Mouse (Mus musculus): ENCODE data around the gene Amotl1. TPM values are rescaled to one million over a fixed set of nuclear protein-coding genes. Genes with fewer than 3 reads are reported as not detected.

Gene Amotl1
- polyA plus RNA-seq, 1 experiment from 2014 or later: 17.8 TPM

- peaks cover 57% of the 10 kb centered on the region for H3K36me3 ChIP-seq (ENCODE audit: control insufficient read depth, insufficient read depth)
- H3K4me3 ChIP-seq (ENCODE audit: low read length): no peak overlapping the region
- no peak overlapping the region for H3K9ac ChIP-seq (ENCODE audit: low read length)
- H3K27ac ChIP-seq (ENCODE audit: low read length): no peak overlapping the region
- H3K4me1 ChIP-seq (ENCODE audit: control insufficient read depth, insufficient read depth, low read length): no peaks in the 10 kb centered on the region
- H3K4me2 ChIP-seq (ENCODE audit: low read depth, low read length): no peak overlapping the region
- no peaks in the 10 kb centered on the region for H3K27me3 ChIP-seq (ENCODE audit: control insufficient read depth, insufficient read depth, low read length)
- no peak for ATAC-seq (replicated peaks; ENCODE audit: extremely low read depth, insufficient read depth, low FRiP score)
- 87% methylated on average over 4 of the region's 4 CpGs for WGBS
- H3K9me3 ChIP-seq (replicated peaks; ENCODE audit: control insufficient read depth, low read length): no peaks in the 10 kb centered on the region
Measured at GRCm38 (mm10) chr9:14560545-14560944, 84.3 kb downstream of the Amotl1 start.

- no peaks in the 10 kb centered on the region for H3K4me1 ChIP-seq (ENCODE audit: control insufficient read depth, insufficient read depth, low read length)
- 83% methylated on average over 9 of the region's 9 CpGs for WGBS
- no peak for ATAC-seq (replicated peaks; ENCODE audit: extremely low read depth, insufficient read depth, low FRiP score)
- H3K4me3 ChIP-seq (ENCODE audit: low read length): no peak overlapping the region
- no peak overlapping the region for H3K9ac ChIP-seq (ENCODE audit: low read length)
- H3K9me3 ChIP-seq (replicated peaks; ENCODE audit: control insufficient read depth, low read length): no peaks in the 10 kb centered on the region
- H3K36me3 ChIP-seq (ENCODE audit: control insufficient read depth, insufficient read depth): peaks cover 61% of the 10 kb centered on the region
- H3K27ac ChIP-seq (ENCODE audit: low read length): no peak overlapping the region; the same call in 1 of the 2 replicates
- H3K27me3 ChIP-seq (ENCODE audit: control insufficient read depth, insufficient read depth, low read length): no peaks in the 10 kb centered on the region
- no peak overlapping the region for H3K4me2 ChIP-seq (ENCODE audit: low read depth, low read length)
Measured at GRCm38 (mm10) chr9:14559996-14560395, 84.9 kb downstream of the Amotl1 start.

DNA sequence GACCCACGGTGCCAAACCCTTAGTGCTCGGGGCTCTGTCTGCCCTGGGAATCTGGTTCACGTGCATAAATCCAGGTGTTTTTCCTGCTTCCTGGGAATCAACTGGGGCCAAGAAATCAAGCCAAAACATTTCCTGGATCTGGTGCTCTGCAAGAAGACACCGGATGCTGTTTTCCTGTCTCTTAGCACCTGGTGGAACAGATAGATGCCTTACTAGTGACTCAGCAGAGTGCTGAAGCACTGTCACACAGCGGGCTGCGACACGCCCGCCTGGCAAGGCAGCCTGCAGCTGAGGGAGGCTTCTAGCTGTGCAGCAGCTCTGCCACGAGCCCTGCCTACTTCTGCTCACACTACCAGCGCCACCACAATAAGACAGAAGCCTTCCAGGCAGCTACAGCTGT lies 85.4 kb downstream of the Amotl1 start:
- Histone ChIP-seq H3K9ac (ENCODE audit: low read length) (no peak overlapping the region), H3K27ac (ENCODE audit: low read length) (no peak overlapping the region), H3K4me2 (ENCODE audit: low read depth, low read length) (no peak overlapping the region), H3K4me1 (ENCODE audit: control insufficient read depth, insufficient read depth, low read length) (no peaks in the 10 kb centered on the region), H3K4me3 (ENCODE audit: low read length) (no peak overlapping the region), H3K36me3 (ENCODE audit: control insufficient read depth, insufficient read depth) (peaks cover 63% of the 10 kb centered on the region), H3K9me3 (replicated peaks; ENCODE audit: control insufficient read depth, low read length) (no peaks in the 10 kb centered on the region), H3K27me3 (ENCODE audit: control insufficient read depth, insufficient read depth, low read length) (no peaks in the 10 kb centered on the region)
- ATAC-seq (replicated peaks; ENCODE audit: extremely low read depth, insufficient read depth, low FRiP score): peak; percentile 55
- 68% methylated on average over 10 of the region's 10 CpGs for WGBS

- Histone ChIP-seq H3K4me2 (ENCODE audit: low read depth, low read length) (no peak overlapping the region), H3K9me3 (replicated peaks; ENCODE audit: control insufficient read depth, low read length) (no peaks in the 10 kb centered on the region), H3K4me1 (ENCODE audit: control insufficient read depth, insufficient read depth, low read length) (no peaks in the 10 kb centered on the region), H3K9ac (ENCODE audit: low read length) (no peak overlapping the region), H3K4me3 (ENCODE audit: low read length) (no peak overlapping the region), H3K36me3 (ENCODE audit: control insufficient read depth, insufficient read depth) (peaks cover 68% of the 10 kb centered on the region), H3K27ac (ENCODE audit: low read length) (no peak overlapping the region), H3K27me3 (ENCODE audit: control insufficient read depth, insufficient read depth, low read length) (no peaks in the 10 kb centered on the region)
- no peak for ATAC-seq (replicated peaks; ENCODE audit: extremely low read depth, insufficient read depth, low FRiP score)
- WGBS: 88% methylated on average over 10 of the region's 10 CpGs
Measured at GRCm38 (mm10) chr9:14558332-14558731, 86.5 kb downstream of the Amotl1 start.

GRCm38 (mm10) chr9:14548366-14548761 lies 96.5 kb downstream of the Amotl1 start:
- no peak overlapping the region for H3K9ac ChIP-seq (ENCODE audit: low read length)
- no peak overlapping the region for H3K4me3 ChIP-seq (ENCODE audit: low read length)
- ATAC-seq (replicated peaks; ENCODE audit: extremely low read depth, insufficient read depth, low FRiP score): no peak
- H3K4me1 ChIP-seq (ENCODE audit: control insufficient read depth, insufficient read depth, low read length): peaks cover 5% of the 10 kb centered on the region; the same call in 1 of the 2 replicates
- no peaks in the 10 kb centered on the region for H3K9me3 ChIP-seq (replicated peaks; ENCODE audit: control insufficient read depth, low read length)
- WGBS: 74% methylated on average over 11 of the region's 11 CpGs
- no peaks in the 10 kb centered on the region for H3K27me3 ChIP-seq (ENCODE audit: control insufficient read depth, insufficient read depth, low read length)
- H3K36me3 ChIP-seq (ENCODE audit: control insufficient read depth, insufficient read depth): peaks cover 39% of the 10 kb centered on the region
- no peak overlapping the region; the same call in 1 of the 2 replicates for H3K27ac ChIP-seq (ENCODE audit: low read length)
- H3K4me2 ChIP-seq (ENCODE audit: low read depth, low read length): no peak overlapping the region

DNA sequence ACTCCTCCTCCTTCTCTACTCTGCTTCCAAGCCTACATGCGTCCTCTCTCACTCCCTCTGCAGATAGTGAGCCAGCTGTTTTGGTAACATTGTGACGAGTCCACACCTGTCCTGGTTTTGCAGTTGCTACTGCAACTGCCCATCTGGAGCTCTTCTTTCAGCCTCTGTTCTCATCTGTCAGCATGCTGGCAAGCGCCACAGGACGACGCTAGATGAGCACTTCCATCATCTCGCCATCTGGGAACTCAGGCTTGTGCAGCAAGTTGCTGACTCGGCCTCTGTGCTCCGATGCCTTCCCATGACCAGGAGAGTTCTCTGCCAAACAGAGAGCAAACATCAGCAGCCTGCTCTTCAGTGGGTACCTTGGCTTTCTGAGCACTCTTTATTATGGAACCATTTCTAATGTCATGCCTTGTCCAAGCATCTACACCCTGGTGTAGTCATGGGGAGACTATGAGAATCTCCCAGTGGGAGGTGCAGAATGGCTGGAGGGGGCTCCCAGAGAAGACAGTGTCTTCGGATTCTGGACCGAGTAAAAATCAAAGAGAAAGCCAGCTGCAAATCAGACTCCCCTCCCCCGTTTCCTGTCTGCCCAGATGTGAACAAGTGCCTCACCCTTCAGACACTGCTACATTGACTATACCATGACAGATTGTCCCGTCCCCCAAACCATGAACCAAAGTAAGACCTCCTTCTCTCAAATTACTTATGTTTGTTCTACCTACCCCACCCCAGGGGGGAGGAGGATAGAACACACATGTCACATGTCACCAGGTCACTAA lies 97.1 kb downstream of the Amotl1 start:
- Histone ChIP-seq H3K4me1 (ENCODE audit: control insufficient read depth, insufficient read depth, low read length) (peaks cover 5% of the 10 kb centered on the region; the same call in 1 of the 2 replicates), H3K9ac (ENCODE audit: low read length) (no peak overlapping the region), H3K27me3 (ENCODE audit: control insufficient read depth, insufficient read depth, low read length) (no peaks in the 10 kb centered on the region), H3K36me3 (ENCODE audit: control insufficient read depth, insufficient read depth) (peaks cover 39% of the 10 kb centered on the region), H3K4me3 (ENCODE audit: low read length) (no peak overlapping the region), H3K27ac (ENCODE audit: low read length) (peak overlapping the region; percentile 15; the same call in 1 of the 2 replicates), H3K9me3 (replicated peaks; ENCODE audit: control insufficient read depth, low read length) (no peaks in the 10 kb centered on the region), H3K4me2 (ENCODE audit: low read depth, low read length) (no peak overlapping the region)
- ATAC-seq (replicated peaks; ENCODE audit: extremely low read depth, insufficient read depth, low FRiP score): no peak; the same call in 1 of the 2 replicates
- 55% methylated on average over 12 of the region's 12 CpGs for WGBS

DNA sequence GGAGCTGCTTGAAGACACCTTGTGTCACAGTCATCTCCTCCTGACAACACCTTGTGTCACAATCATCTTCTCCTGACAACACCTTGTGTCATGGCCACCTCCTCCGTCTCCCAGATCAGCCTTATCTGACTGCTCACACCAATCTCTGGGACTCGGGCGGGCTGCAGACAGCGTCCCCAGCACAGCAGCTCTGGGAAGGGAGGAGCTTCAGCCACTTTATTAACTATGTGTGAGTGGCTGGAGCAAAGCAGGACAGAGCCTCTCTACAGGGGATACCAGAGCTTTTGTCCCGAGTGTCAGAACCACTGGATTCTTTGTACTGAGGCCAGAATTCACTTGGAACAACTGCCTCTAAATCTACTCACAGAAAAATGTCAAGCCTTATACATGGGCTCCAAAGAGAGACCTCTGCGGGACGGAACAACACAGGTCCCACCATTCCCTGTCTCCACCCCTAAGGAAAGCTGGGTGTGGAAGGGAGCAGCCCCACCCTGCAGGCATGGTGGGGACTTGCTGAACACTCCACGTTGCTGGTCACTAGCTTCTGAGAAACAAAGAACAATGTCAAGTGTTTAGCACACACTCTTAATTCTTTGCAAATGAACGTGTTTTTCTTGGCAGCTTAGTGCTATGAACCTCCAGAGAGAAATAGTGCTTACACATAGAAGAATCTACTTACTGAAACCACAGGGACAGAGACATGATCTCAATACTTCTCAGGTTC lies 100.7 kb downstream of the Amotl1 start:
- peak; percentile 38 for ATAC-seq (replicated peaks; ENCODE audit: extremely low read depth, insufficient read depth, low FRiP score)
- H3K4me3 ChIP-seq (ENCODE audit: low read length): no peak overlapping the region
- H3K4me1 ChIP-seq (ENCODE audit: control insufficient read depth, insufficient read depth, low read length): peaks cover 5% of the 10 kb centered on the region; the same call in 1 of the 2 replicates
- no peaks in the 10 kb centered on the region for H3K27me3 ChIP-seq (ENCODE audit: control insufficient read depth, insufficient read depth, low read length)
- WGBS: 28% methylated on average over 9 of the region's 9 CpGs
- H3K4me2 ChIP-seq (ENCODE audit: low read depth, low read length): no peak overlapping the region
- no peaks in the 10 kb centered on the region for H3K9me3 ChIP-seq (replicated peaks; ENCODE audit: control insufficient read depth, low read length)
- H3K36me3 ChIP-seq (ENCODE audit: control insufficient read depth, insufficient read depth): peaks cover 30% of the 10 kb centered on the region
- H3K27ac ChIP-seq (ENCODE audit: low read length): peak overlapping the region; percentile 34
- no peak overlapping the region for H3K9ac ChIP-seq (ENCODE audit: low read length)

GRCm38 (mm10) chr9:14534833-14535456 lies 109.9 kb downstream of the Amotl1 start:
- ATAC-seq (replicated peaks; ENCODE audit: extremely low read depth, insufficient read depth, low FRiP score): no peak
- no peak overlapping the region for H3K4me2 ChIP-seq (ENCODE audit: low read depth, low read length)
- no peaks in the 10 kb centered on the region for H3K4me1 ChIP-seq (ENCODE audit: control insufficient read depth, insufficient read depth, low read length)
- no peak overlapping the region for H3K4me3 ChIP-seq (ENCODE audit: low read length)
- H3K27me3 ChIP-seq (ENCODE audit: control insufficient read depth, insufficient read depth, low read length): no peaks in the 10 kb centered on the region
- peaks cover 3% of the 10 kb centered on the region; the same call in 1 of the 2 replicates for H3K36me3 ChIP-seq (ENCODE audit: control insufficient read depth, insufficient read depth)
- no peak overlapping the region for H3K9ac ChIP-seq (ENCODE audit: low read length)
- no peak overlapping the region for H3K27ac ChIP-seq (ENCODE audit: low read length)
- no peaks in the 10 kb centered on the region for H3K9me3 ChIP-seq (replicated peaks; ENCODE audit: control insufficient read depth, low read length)
- 75% methylated on average over 9 of the region's 9 CpGs for WGBS

Measured in heart, embryonic 16.5 days (tissue).